Mouse (Mus musculus) limb, embryonic 15.5 days (tissue): ENCODE measurements around the gene Olfr981. TPM values are rescaled to one million over a fixed set of nuclear protein-coding genes. Genes with fewer than 3 reads are reported as not detected.
"Not testable (repeated sequence)": the region's sequence is repeated elsewhere in the genome, so short reads cannot be mapped to it uniquely, and the experiment has no call there.

ENCODE experiments used
- ATAC-seq: fragments of 200-750 bp; cut with Nextera tagmentation; 2 replicates; pipeline ENCODE4 v1.8.0; 2017; ENCODE audit warnings: low read depth, moderate TSS enrichment; ENCODE audit not compliant: insufficient number of reproducible peaks, low FRiP score, low TSS enrichment
- H3K27ac ChIP-seq: fragments of 300-500 bp; sonication (generic); 2 replicates; pipeline ENCODE4 v1.5.1; 2015; ENCODE audit warnings: moderate library complexity, mild to moderate bottlenecking, inconsistent platforms
- H3K27me3 ChIP-seq: fragments of 300-500 bp; sonication (generic); 2 replicates; pipeline ENCODE4 v1.6.1; 2015; ENCODE audit warnings: inconsistent platforms
- H3K36me3 ChIP-seq: fragments of 300-500 bp; sonication (generic); 2 replicates; pipeline ENCODE4 v1.6.1; 2015; ENCODE audit warnings: inconsistent platforms
- H3K4me1 ChIP-seq: fragments of 300-500 bp; sonication (generic); 2 replicates; pipeline ENCODE4 v1.6.1; 2015; ENCODE audit warnings: inconsistent platforms
- H3K4me2 ChIP-seq: fragments of 300-500 bp; sonication (generic); 2 replicates; pipeline ENCODE4 v1.6.1; 2015; ENCODE audit warnings: mild to moderate bottlenecking, inconsistent platforms
- H3K4me3 ChIP-seq: fragments of 300-500 bp; sonication (generic); 2 replicates; pipeline ENCODE4 v1.5.1; 2015; ENCODE audit warnings: mild to moderate bottlenecking, inconsistent platforms
- H3K9ac ChIP-seq: fragments of 300-500 bp; sonication (generic); 2 replicates; pipeline ENCODE4 v1.6.1; 2015; ENCODE audit warnings: inconsistent platforms
- H3K9me3 ChIP-seq: fragments of 300-500 bp; sonication (generic); 2 replicates; pipeline ENCODE4 v1.6.1; 2016; ENCODE audit warnings: inconsistent platforms
- WGBS: fragments of 180-500 bp; shearing (Covaris S2); methylation state at CpG from one replicate; pipeline ENCODE4 v1.1.7; 2015; 5-methylcytosine and 5-hydroxymethylcytosine counted together
- polyA plus RNA-seq: library from polyadenylated mRNA; unstranded; fragments of >200 nt; fragmentation: Nextera tagmentation; extraction: Ambion mirVana; gene quantifications from 2 replicates; pipeline ENCODE4 v1.2.1, GENCODE M21; 2015

The Olfr981 gene
- not detected in 2 replicates for polyA plus RNA-seq

DNA sequence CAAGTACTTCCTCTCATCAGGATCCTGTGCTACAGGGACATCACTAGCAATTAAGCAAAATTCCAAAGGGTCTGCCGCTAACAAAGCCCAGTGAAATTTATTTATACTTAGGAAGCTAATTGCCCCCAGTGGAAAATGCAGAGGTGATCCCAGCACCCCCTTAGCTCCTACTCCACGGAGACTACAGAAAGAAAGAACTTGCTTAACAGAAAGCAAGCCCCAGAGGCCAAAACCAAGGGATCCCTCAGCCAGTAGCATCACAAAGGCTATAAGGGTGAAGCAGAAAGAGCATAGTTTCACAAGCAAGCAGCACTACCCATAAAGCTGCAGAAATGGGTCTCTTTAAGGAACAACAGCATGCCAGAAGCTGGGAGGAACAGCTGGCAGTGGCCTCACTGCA, at the start of gene Olfr981:
Gene Olfr981 (plus strand): TSS at position 301 of the 400 bp plus-strand sequence.
- Histone ChIP-seq H3K4me2 (no peak within 1 kb of the TSS), H3K4me1 (no peaks in the 10 kb centered on the region), H3K36me3 (no peaks in the 10 kb centered on the region), H3K9me3 (no peaks in the 10 kb centered on the region), H3K4me3 (no peak within 1 kb of the TSS), H3K9ac (no peak within 1 kb of the TSS), H3K27me3 (no peaks in the 10 kb centered on the region), H3K27ac (no peak within 1 kb of the TSS)
- 56% methylated on average over 2 of the region's 2 CpGs for WGBS
- ATAC-seq = no peak

DNA sequence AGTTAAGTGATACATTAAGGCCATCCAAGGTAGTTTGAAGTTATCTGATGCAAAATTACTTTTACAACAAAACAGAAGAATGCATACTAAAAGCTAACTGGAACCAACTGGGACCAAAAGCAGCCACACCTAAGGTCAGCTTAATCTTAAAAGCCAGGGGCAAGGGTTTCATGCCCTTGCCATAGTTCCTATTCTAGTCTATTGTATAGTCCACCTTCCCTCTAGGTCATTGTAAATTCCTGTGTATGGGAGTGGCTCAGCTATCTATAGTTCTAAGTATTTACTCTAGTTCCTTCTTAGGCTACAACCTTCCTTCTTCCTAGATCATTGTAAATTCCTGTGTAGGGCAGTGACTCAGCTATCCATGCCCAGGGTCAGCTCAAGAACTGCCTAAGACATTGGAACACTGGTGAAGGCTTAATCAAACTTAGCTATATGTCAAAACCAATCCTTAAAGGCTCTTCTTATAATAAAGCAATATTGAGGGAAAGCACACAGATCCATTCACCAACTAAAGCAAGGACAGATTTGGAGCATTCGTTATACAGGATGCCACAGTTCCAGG, 44.6 kb upstream of the Olfr981 start:
- not testable (repeated sequence) for H3K27me3 ChIP-seq, H3K4me2 ChIP-seq, H3K4me3 ChIP-seq, H3K36me3 ChIP-seq, H3K9me3 ChIP-seq, H3K9ac ChIP-seq, H3K4me1 ChIP-seq, ATAC-seq, H3K27ac ChIP-seq
- 86% methylated on average over 1 of the region's 1 CpGs for whole genome bisulfite sequencing

- WGBS = 71% methylated on average over 2 of the region's 2 CpGs
- H3K36me3 ChIP-seq = no peaks in the 10 kb centered on the region
- no peak within 1 kb of the TSS for H3K9ac ChIP-seq
- H3K4me3 ChIP-seq = no peak within 1 kb of the TSS
- no peaks in the 10 kb centered on the region for H3K4me1 ChIP-seq
- H3K9me3 ChIP-seq = no peaks in the 10 kb centered on the region
- H3K27ac ChIP-seq = no peak within 1 kb of the TSS
- no peak within 1 kb of the TSS for H3K4me2 ChIP-seq
- no peaks in the 10 kb centered on the region for H3K27me3 ChIP-seq
- ATAC-seq = no peak
These were observed 29.5 kb upstream of the Olfr981 start, which contains the start of gene Olfr978 for GRCm38 (mm10) chr9:39991813-39992212. Olfr978 (plus strand) TSS chr9:39992113.

DNA sequence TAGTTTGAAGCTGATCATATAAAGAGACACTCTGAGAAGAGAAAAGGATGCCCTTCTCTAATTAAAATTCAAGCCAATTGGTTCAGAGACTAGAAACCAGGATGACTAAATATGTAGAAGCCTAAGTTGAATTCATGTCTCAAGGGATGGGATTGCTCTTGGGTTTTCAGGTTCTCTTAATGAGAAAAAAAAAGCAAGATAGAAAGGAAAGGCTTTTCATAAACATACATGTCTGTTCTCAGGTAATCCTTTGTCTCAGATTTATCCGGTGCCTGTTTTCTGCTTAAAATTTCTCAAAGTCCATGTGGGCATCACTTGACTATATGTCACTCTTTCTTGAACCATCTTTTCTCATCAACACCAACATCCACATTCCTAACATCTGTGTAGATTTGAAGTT, 17.9 kb upstream of the Olfr981 start, which contains the start of gene Olfr979:
Gene Olfr979 (minus strand): TSS at position 101 of the 400 bp plus-strand sequence.
- no peak within 1 kb of the TSS for H3K9ac ChIP-seq
- ATAC-seq = no peak
- no peak within 1 kb of the TSS for H3K4me3 ChIP-seq
- 92% methylated on average over 1 of the region's 1 CpGs for WGBS
- H3K4me1 ChIP-seq = no peaks in the 10 kb centered on the region
- no peaks in the 10 kb centered on the region for H3K36me3 ChIP-seq
- H3K27me3 ChIP-seq = no peaks in the 10 kb centered on the region
- no peaks in the 10 kb centered on the region for H3K9me3 ChIP-seq
- no peak within 1 kb of the TSS for H3K4me2 ChIP-seq
- no peak within 1 kb of the TSS for H3K27ac ChIP-seq

GRCm38 (mm10) chr9:40009482-40009881, 11.8 kb upstream of the Olfr981 start, which contains the start of gene Olfr980:
Olfr980 (minus strand) TSS chr9:40009582.
- no peak within 1 kb of the TSS for H3K4me3 ChIP-seq
- no peaks in the 10 kb centered on the region for H3K4me1 ChIP-seq
- H3K27me3 ChIP-seq = no peaks in the 10 kb centered on the region
- H3K27ac ChIP-seq = no peak within 1 kb of the TSS
- no peak for ATAC-seq
- H3K9ac ChIP-seq = no peak within 1 kb of the TSS
- WGBS = 82% methylated on average over 1 of the region's 1 CpGs
- H3K4me2 ChIP-seq = no peak within 1 kb of the TSS
- no peaks in the 10 kb centered on the region for H3K36me3 ChIP-seq
- no peaks in the 10 kb centered on the region for H3K9me3 ChIP-seq

DNA sequence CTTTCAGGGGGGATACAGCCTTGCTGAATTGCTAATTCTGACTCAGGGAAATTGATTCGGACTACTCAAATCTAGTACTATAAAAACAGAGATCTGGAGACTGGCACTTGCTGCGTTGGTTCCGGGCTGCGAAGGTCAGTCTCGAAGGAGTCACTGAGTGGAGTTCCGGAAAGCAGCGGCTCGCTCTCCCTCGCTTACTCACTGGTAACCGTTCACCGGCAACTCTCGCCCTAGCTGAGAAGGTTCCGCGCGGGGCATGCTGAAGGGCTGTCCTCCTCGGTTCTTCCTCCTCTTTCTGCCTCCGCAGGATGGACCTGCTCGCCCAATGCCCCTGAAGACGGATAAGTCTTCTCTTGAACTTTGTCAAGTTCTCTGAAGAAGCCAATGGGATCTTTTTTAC, 28.9 kb downstream of the Olfr981 start:
- no peaks in the 10 kb centered on the region for H3K4me1 ChIP-seq
- H3K36me3 ChIP-seq = no peaks in the 10 kb centered on the region
- H3K9me3 ChIP-seq = no peaks in the 10 kb centered on the region
- 91% methylated on average over 19 of the region's 19 CpGs for WGBS
- no peak overlapping the region for H3K4me3 ChIP-seq
- no peaks in the 10 kb centered on the region for H3K27me3 ChIP-seq
- H3K4me2 ChIP-seq = no peak overlapping the region
- ATAC-seq = no peak
- H3K27ac ChIP-seq = no peak overlapping the region
- no peak overlapping the region for H3K9ac ChIP-seq

DNA sequence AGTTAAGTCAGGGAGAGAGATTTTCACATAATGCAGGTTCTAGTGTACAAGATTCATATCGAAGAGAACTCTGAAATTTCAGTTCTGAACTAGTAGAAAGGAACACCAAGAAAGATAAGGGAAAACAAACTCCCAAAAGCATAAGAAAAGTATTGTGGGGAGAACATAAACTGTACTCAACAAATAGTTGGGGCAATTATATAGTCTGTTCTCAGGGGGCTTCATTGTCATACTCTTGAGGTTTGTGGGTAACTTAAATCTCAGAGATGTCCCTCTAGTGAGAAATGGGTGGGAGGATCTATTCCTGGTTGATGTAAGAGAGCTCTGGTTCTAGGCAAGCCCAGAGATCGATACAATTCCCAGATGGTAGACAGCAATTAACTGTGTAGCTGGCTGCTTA, 52.3 kb downstream of the Olfr981 start, which contains the start of gene Olfr982:
Gene Olfr982 (plus strand): TSS at position 301 of the 400 bp plus-strand sequence.
- Histone ChIP-seq H3K9me3 (no peaks in the 10 kb centered on the region), H3K27me3 (no peaks in the 10 kb centered on the region), H3K9ac (no peak within 1 kb of the TSS), H3K27ac (no peak within 1 kb of the TSS), H3K4me1 (no peaks in the 10 kb centered on the region), H3K36me3 (no peaks in the 10 kb centered on the region), H3K4me2 (no peak within 1 kb of the TSS), H3K4me3 (no peak within 1 kb of the TSS)
- no peak for ATAC-seq
- WGBS = 81% methylated on average over 2 of the region's 2 CpGs

Other genes with a start within 250 kb of the Olfr981 start
- gene Olfr968, start 238.2 kb upstream of the Olfr981 start, polyA plus RNA-seq = not detected in 2 replicates
- gene Olfr969, start 230.5 kb upstream of the Olfr981 start, polyA plus RNA-seq = not detected in 2 replicates
- gene Olfr970, start 212.6 kb upstream of the Olfr981 start, polyA plus RNA-seq = not detected in 2 replicates
- not detected in 2 replicates for gene Olfr971, start 184.6 kb upstream of the Olfr981 start, polyA plus RNA-seq
- gene Olfr972, start 155.0 kb upstream of the Olfr981 start, polyA plus RNA-seq = not detected in 2 replicates
- gene Olfr229, start 114.1 kb upstream of the Olfr981 start, polyA plus RNA-seq = not detected in 2 replicates
- gene Olfr974, start 84.0 kb upstream of the Olfr981 start, polyA plus RNA-seq = not detected in 2 replicates
- gene Olfr975, start 69.4 kb upstream of the Olfr981 start, polyA plus RNA-seq = not detected in 2 replicates
- gene Olfr976, start 60.3 kb upstream of the Olfr981 start, polyA plus RNA-seq = not detected in 2 replicates
- gene Olfr978, start 29.4 kb upstream of the Olfr981 start, polyA plus RNA-seq = not detected in 2 replicates
- gene Olfr979, start 18.0 kb upstream of the Olfr981 start, polyA plus RNA-seq = not detected in 2 replicates
- gene Olfr980, start 11.9 kb upstream of the Olfr981 start, polyA plus RNA-seq = not detected in 2 replicates
- not detected in 2 replicates for gene Olfr982, start 52.4 kb downstream of the Olfr981 start, polyA plus RNA-seq
- not detected in 2 replicates for gene Olfr983, start 72.1 kb downstream of the Olfr981 start, polyA plus RNA-seq
- gene Olfr984, start 92.7 kb downstream of the Olfr981 start, polyA plus RNA-seq = not detected in 2 replicates
- gene Olfr985, start 108.7 kb downstream of the Olfr981 start, polyA plus RNA-seq = not detected in 2 replicates
- not detected in 2 replicates for gene Tmem225, start 126.7 kb downstream of the Olfr981 start, polyA plus RNA-seq
- not detected in 2 replicates for gene Olfr986, start 159.5 kb downstream of the Olfr981 start, polyA plus RNA-seq
- gene Zfp202, start 170.9 kb downstream of the Olfr981 start, polyA plus RNA-seq = 4.7 and 4.9 TPM in 2 replicates
- gene Scn3b, start 247.8 kb downstream of the Olfr981 start, polyA plus RNA-seq = 11.0 and 30.2 TPM in 2 replicates